Mouse (Mus musculus): Measurements from ENCODE around the gene Ikbke.

Ikbke gene

GRCm38 (mm10) chr1:131260309-131260656, 19.1 kb downstream of the Ikbke start:
- no peak for TF ChIP-seq GATA4 (IDR thresholded peaks at IDR 0.05; ENCODE audit: insufficient replicate concordance, low read length)

- no peak for TF ChIP-seq GATA4 (IDR thresholded peaks at IDR 0.05; ENCODE audit: insufficient replicate concordance, low read length)
Observed at GRCm38 (mm10) chr1:131259632-131260308, 19.6 kb downstream of the Ikbke start.

- TF ChIP-seq GATA4 (IDR thresholded peaks at IDR 0.05; ENCODE audit: insufficient replicate concordance, low read length) = no peak
Observed at GRCm38 (mm10) chr1:131257288-131257687, 22.1 kb downstream of the Ikbke start.

- TF ChIP-seq GATA4 (IDR thresholded peaks at IDR 0.05; ENCODE audit: insufficient replicate concordance, low read length) = no peak; the same call in 1 of the 2 replicates
Observed at GRCm38 (mm10) chr1:131246433-131247395, 32.7 kb downstream of the Ikbke start.

GRCm38 (mm10) chr1:131245926-131246325, 33.5 kb downstream of the Ikbke start:
- no peak for TF ChIP-seq GATA4 (IDR thresholded peaks at IDR 0.05; ENCODE audit: insufficient replicate concordance, low read length)

GRCm38 (mm10) chr1:131245089-131245856, 34.1 kb downstream of the Ikbke start, which contains the start of gene Rassf5:
TSS of gene Rassf5 (minus strand) at chr1:131245258.
- no peak for TF ChIP-seq GATA4 (IDR thresholded peaks at IDR 0.05; ENCODE audit: insufficient replicate concordance, low read length)

GRCm38 (mm10) chr1:131244536-131245088, 34.8 kb downstream of the Ikbke start:
- TF ChIP-seq GATA4 (IDR thresholded peaks at IDR 0.05; ENCODE audit: insufficient replicate concordance, low read length) = no peak

- TF ChIP-seq GATA4 (IDR thresholded peaks at IDR 0.05; ENCODE audit: insufficient replicate concordance, low read length) = no peak
Observed at GRCm38 (mm10) chr1:131242956-131243355, 36.5 kb downstream of the Ikbke start.

- TF ChIP-seq GATA4 (IDR thresholded peaks at IDR 0.05; ENCODE audit: insufficient replicate concordance, low read length) = no peak
Observed at GRCm38 (mm10) chr1:131239576-131240193, 39.7 kb downstream of the Ikbke start.

GRCm38 (mm10) chr1:131238931-131239381, 40.5 kb downstream of the Ikbke start:
- TF ChIP-seq GATA4 (IDR thresholded peaks at IDR 0.05; ENCODE audit: insufficient replicate concordance, low read length) = no peak

- no peak for TF ChIP-seq GATA4 (IDR thresholded peaks at IDR 0.05; ENCODE audit: insufficient replicate concordance, low read length)
Observed at GRCm38 (mm10) chr1:131236077-131236476, 43.3 kb downstream of the Ikbke start.

GRCm38 (mm10) chr1:131233527-131233926, 45.9 kb downstream of the Ikbke start:
- no peak for TF ChIP-seq GATA4 (IDR thresholded peaks at IDR 0.05; ENCODE audit: insufficient replicate concordance, low read length)

GRCm38 (mm10) chr1:131228659-131229058, 50.7 kb downstream of the Ikbke start:
- no peak for TF ChIP-seq GATA4 (IDR thresholded peaks at IDR 0.05; ENCODE audit: insufficient replicate concordance, low read length)

- no peak for TF ChIP-seq GATA4 (IDR thresholded peaks at IDR 0.05; ENCODE audit: insufficient replicate concordance, low read length)
Observed at GRCm38 (mm10) chr1:131228225-131228624, 51.2 kb downstream of the Ikbke start.

Data from liver, adult (tissue).